Mouse (Mus musculus) splenic B cell, adult 2 months (primary cell): ENCODE data around the gene Osbpl2.

Source experiments
- DNase-seq: peaks from one replicate; pipeline ENCODE4 v3.0.0-alpha.2; 2011; ENCODE audit warnings: low read depth, low spot score
- H3K27me3 ChIP-seq: 2 replicates; pipeline ENCODE4 v1.6.1; 2012; ENCODE audit warnings: mild to moderate bottlenecking, low read length, moderate library complexity, mixed read lengths; ENCODE audit not compliant: control insufficient read depth, poor library complexity, insufficient read depth, severe bottlenecking
- H3K36me3 ChIP-seq: 2 replicates; pipeline ENCODE4 v1.6.1; 2012; ENCODE audit warnings: mild to moderate bottlenecking, low read length, moderate library complexity, mixed read lengths; ENCODE audit not compliant: control insufficient read depth, poor library complexity, insufficient read depth, severe bottlenecking

Osbpl2 gene

GRCm38 (mm10) chr2:180117485-180118194 is 1.5 kb upstream of the Osbpl2 start:
- peak; percentile 24 for DNase-seq
- H3K36me3 ChIP-seq = no peaks in the 10 kb centered on the region

GRCm38 (mm10) chr2:180119439-180120291 is 559 bp downstream of the Osbpl2 start:
- H3K36me3 ChIP-seq = no peaks in the 10 kb centered on the region; the same call in 1 of the 2 replicates
- DNase-seq = no peak
- H3K27me3 ChIP-seq = no peaks in the 10 kb centered on the region

More at GRCm38 (mm10) chr2:180117485-180118194, 1.5 kb upstream of the Osbpl2 start:
- no peaks in the 10 kb centered on the region for H3K27me3 ChIP-seq

- no peaks in the 10 kb centered on the region for H3K27me3 ChIP-seq
- H3K36me3 ChIP-seq = no peaks in the 10 kb centered on the region; the same call in 1 of the 2 replicates
- DNase-seq = peak; percentile 51
Measured at GRCm38 (mm10) chr2:180120292-180120761, 1.2 kb downstream of the Osbpl2 start.

GRCm38 (mm10) chr2:180124192-180124591 is 5.1 kb downstream of the Osbpl2 start:
- no peaks in the 10 kb centered on the region for H3K27me3 ChIP-seq
- DNase-seq = peak; percentile 34
- no peaks in the 10 kb centered on the region; the same call in 1 of the 2 replicates for H3K36me3 ChIP-seq

- H3K36me3 ChIP-seq = no peaks in the 10 kb centered on the region; the same call in 1 of the 2 replicates
- no peak for DNase-seq
- H3K27me3 ChIP-seq = no peaks in the 10 kb centered on the region
Measured at GRCm38 (mm10) chr2:180126195-180126594, 7.1 kb downstream of the Osbpl2 start.

GRCm38 (mm10) chr2:180127675-180128074 is 8.6 kb downstream of the Osbpl2 start:
- Histone ChIP-seq H3K36me3 (no peaks in the 10 kb centered on the region; the same call in 1 of the 2 replicates), H3K27me3 (no peaks in the 10 kb centered on the region)
- no peak for DNase-seq

- DNase-seq = no peak
- Histone ChIP-seq H3K36me3 (no peaks in the 10 kb centered on the region), H3K27me3 (no peaks in the 10 kb centered on the region)
Measured at GRCm38 (mm10) chr2:180133231-180133630, 14.1 kb downstream of the Osbpl2 start.

GRCm38 (mm10) chr2:180133911-180134310 is 14.8 kb downstream of the Osbpl2 start:
- H3K36me3 ChIP-seq = no peaks in the 10 kb centered on the region
- no peak for DNase-seq

GRCm38 (mm10) chr2:180135414-180135813 is 16.3 kb downstream of the Osbpl2 start:
- H3K27me3 ChIP-seq = no peaks in the 10 kb centered on the region
- DNase-seq = no peak
- H3K36me3 ChIP-seq = 0 out of 2 replicates have a peak, but pooled peaks cover 3% of the 10 kb centered on the region

More at GRCm38 (mm10) chr2:180133911-180134310, 14.8 kb downstream of the Osbpl2 start:
- no peaks in the 10 kb centered on the region for H3K27me3 ChIP-seq

- no peak for DNase-seq
- Histone ChIP-seq H3K36me3 (peaks cover 17% of the 10 kb centered on the region), H3K27me3 (no peaks in the 10 kb centered on the region)
Measured at GRCm38 (mm10) chr2:180146091-180146490, 27.0 kb downstream of the Osbpl2 start.

- Histone ChIP-seq H3K36me3 (peaks cover 17% of the 10 kb centered on the region), H3K27me3 (no peaks in the 10 kb centered on the region)
- DNase-seq = no peak
Measured at GRCm38 (mm10) chr2:180147379-180147778, 28.3 kb downstream of the Osbpl2 start.

- Histone ChIP-seq H3K27me3 (no peaks in the 10 kb centered on the region), H3K36me3 (peaks cover 21% of the 10 kb centered on the region)
- DNase-seq = no peak
Measured at GRCm38 (mm10) chr2:180148551-180148950, 29.4 kb downstream of the Osbpl2 start.

GRCm38 (mm10) chr2:180154796-180155195 is 35.7 kb downstream of the Osbpl2 start:
- peaks cover 16% of the 10 kb centered on the region for H3K36me3 ChIP-seq
- DNase-seq = no peak
- H3K27me3 ChIP-seq = no peaks in the 10 kb centered on the region

- peaks cover 10% of the 10 kb centered on the region for H3K36me3 ChIP-seq
- DNase-seq = no peak
- H3K27me3 ChIP-seq = no peaks in the 10 kb centered on the region
Measured at GRCm38 (mm10) chr2:180158627-180159026, 39.5 kb downstream of the Osbpl2 start.

- no peaks in the 10 kb centered on the region for H3K27me3 ChIP-seq
- peaks cover 1% of the 10 kb centered on the region for H3K36me3 ChIP-seq
- no peak for DNase-seq
Measured at GRCm38 (mm10) chr2:180165855-180166254, 46.7 kb downstream of the Osbpl2 start.
